Mouse (Mus musculus) C2C12 (cell line): ENCODE measurements around the gene Gstp2.

ENCODE experiments used
- CTCF ChIP-seq: IDR thresholded peaks from one replicate; pipeline ENCODE4 v1.5.1; 2011; ENCODE audit not compliant: control insufficient read depth, insufficient read depth, insufficient read length
- MAX ChIP-seq: IDR thresholded peaks from one replicate; pipeline ENCODE4 v1.6.1; 2011; ENCODE audit warnings: mild to moderate bottlenecking, control low read depth
- MYOG ChIP-seq: IDR thresholded peaks from one replicate; pipeline ENCODE4 v1.6.1; 2011; ENCODE audit not compliant: control insufficient read depth, insufficient read length; ENCODE audit errors: extremely low read depth
- USF1 ChIP-seq: IDR thresholded peaks from one replicate; pipeline ENCODE4 v1.6.1; 2011; ENCODE audit warnings: low read depth, mild to moderate bottlenecking, control low read depth, moderate library complexity

- TF ChIP-seq CTCF: no peak
- no peak for TF ChIP-seq MAX
- TF ChIP-seq USF1: no peak
- no peak for TF ChIP-seq MYOG
These were observed 33.8 kb upstream of the Gstp2 start for GRCm38 (mm10) chr19:4079594-4079993.
